ENCODE assay signal across 8 mouse cellular contexts in the genomic region with DNA sequence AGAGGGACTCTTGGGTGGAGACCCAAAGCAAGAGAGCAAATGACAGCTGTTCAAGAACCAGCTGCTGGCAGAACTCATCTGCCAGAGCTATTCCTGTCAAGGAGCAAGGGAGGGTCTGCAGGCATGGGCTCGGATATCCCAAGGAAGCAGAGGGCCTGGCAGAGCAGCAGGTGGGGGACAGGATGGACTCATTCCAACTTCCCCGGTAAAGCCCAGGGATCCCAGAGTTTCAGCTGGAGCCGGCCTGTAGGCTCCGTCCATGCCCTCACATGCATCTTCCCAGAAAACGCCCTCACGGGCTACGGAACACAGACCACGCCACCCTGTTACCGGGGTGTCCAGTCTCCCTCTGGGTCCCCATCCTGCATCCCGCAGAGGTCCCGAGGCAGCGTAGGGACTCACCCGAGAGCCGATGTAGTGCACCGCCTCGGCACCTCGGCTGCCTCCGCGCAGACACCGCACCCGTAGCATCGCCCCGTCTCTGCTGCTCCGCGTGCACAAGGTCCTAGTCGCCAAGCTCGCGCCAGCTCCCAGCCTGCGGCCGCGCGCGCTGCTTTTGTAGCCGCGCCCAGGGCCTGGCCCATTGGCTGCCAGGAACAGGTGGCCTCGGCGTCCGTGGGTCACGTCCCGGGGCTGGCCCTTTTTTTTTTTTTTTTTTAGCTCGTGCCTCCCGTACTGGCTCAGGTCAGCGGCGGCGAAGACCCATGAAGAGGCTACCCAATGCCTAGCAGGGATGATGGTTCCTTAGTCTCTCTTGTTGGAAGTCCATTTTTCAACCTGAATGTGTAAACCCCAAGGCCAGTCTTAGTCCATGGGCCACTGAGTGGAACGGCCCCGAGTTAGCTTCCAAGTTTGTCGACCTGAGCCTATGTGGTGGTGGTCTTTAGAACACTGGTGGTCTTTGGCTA. TPM values are rescaled to one million over a fixed set of nuclear protein-coding genes. Genes with fewer than 3 reads are reported as not detected.
DNase-seq lines count a peak whose midpoint lies in the region; ATAC-seq and TF ChIP-seq lines count a peak whose summit lies in the region.

A gene (minus strand): TSS at position 558 of the 908 bp plus-strand sequence.

- 3% methylated on average over 48 of the region's 48 CpGs for WGBS in embryonic facial prominence, embryonic 15.5 days
- 4% methylated on average over 48 of the region's 48 CpGs for WGBS in kidney, adult 2 months
- 3% methylated on average over 47 of the region's 48 CpGs for WGBS in limb, embryonic 12.5 days
- 4% methylated on average over 48 of the region's 48 CpGs for WGBS in midbrain, embryonic 12.5 days

- no peaks in the 10 kb centered on the region for H3K36me3 ChIP-seq in embryonic facial prominence, embryonic 15.5 days
- no peaks in the 10 kb centered on the region; the same call in 1 of the 2 replicates for H3K36me3 ChIP-seq in kidney, adult 2 months (ENCODE audit: control insufficient read depth, insufficient read depth, low read length)
- no peaks in the 10 kb centered on the region for H3K36me3 ChIP-seq in limb, embryonic 12.5 days
- no peaks in the 10 kb centered on the region for H3K36me3 ChIP-seq in midbrain, embryonic 12.5 days

- peaks cover 9% of the 10 kb centered on the region for H3K4me1 ChIP-seq in embryonic facial prominence, embryonic 15.5 days
- peaks cover 2% of the 10 kb centered on the region; the same call in 1 of the 2 replicates for H3K4me1 ChIP-seq in kidney, adult 2 months (ENCODE audit: control insufficient read depth, insufficient read depth, low read length)
- H3K4me1 ChIP-seq in limb, embryonic 12.5 days (replicated peaks), result 0 out of 2 replicates have a peak, but pooled peaks cover 6% of the 10 kb centered on the region
- no peaks in the 10 kb centered on the region; the same call in 1 of the 2 replicates for H3K4me1 ChIP-seq in midbrain, embryonic 12.5 days

- peak within 1 kb of the TSS; percentile 58; the same call in 1 of the 2 replicates for H3K27ac ChIP-seq in embryonic facial prominence, embryonic 15.5 days (replicated peaks)
- peak within 1 kb of the TSS; percentile 70 for H3K27ac ChIP-seq in kidney, adult 2 months (ENCODE audit: insufficient read depth, low read depth, low read length)
- no peak within 1 kb of the TSS for H3K27ac ChIP-seq in limb, embryonic 12.5 days
- H3K27ac ChIP-seq in midbrain, embryonic 12.5 days (replicated peaks), result no peak within 1 kb of the TSS

- TF ChIP-seq CTCF in kidney, adult 2 months (conservative IDR thresholded peaks at IDR 0.05; ENCODE audit: insufficient read depth, insufficient read length, low read depth, low read length), result no peak

- TF ChIP-seq POLR2A in kidney, adult 2 months (IDR thresholded peaks at IDR 0.05; ENCODE audit: low read depth, low read length), result no peak

- 0 out of 2 replicates have a peak within 1 kb of the TSS, but pooled peaks have one; percentile 31 for H3K9ac ChIP-seq in embryonic facial prominence, embryonic 15.5 days
- peak within 1 kb of the TSS; percentile 64 for H3K9ac ChIP-seq in limb, embryonic 12.5 days (replicated peaks)
- peak within 1 kb of the TSS; percentile 69 for H3K9ac ChIP-seq in midbrain, embryonic 12.5 days (replicated peaks)

- peak within 1 kb of the TSS; percentile 47 for H3K4me3 ChIP-seq in embryonic facial prominence, embryonic 15.5 days (replicated peaks)
- H3K4me3 ChIP-seq in kidney, adult 2 months (ENCODE audit: insufficient read depth, low read depth, low read length), result peak within 1 kb of the TSS; percentile 71
- peak within 1 kb of the TSS; percentile 50 for H3K4me3 ChIP-seq in limb, embryonic 12.5 days (replicated peaks)
- H3K4me3 ChIP-seq in midbrain, embryonic 12.5 days, result peak within 1 kb of the TSS; percentile 52

- peaks cover 11% of the 10 kb centered on the region; the same call in 1 of the 2 replicates for H3K27me3 ChIP-seq in embryonic facial prominence, embryonic 15.5 days
- no peaks in the 10 kb centered on the region for H3K27me3 ChIP-seq in kidney, adult 2 months (replicated peaks; ENCODE audit: control insufficient read depth, insufficient read depth, low read length)
- peaks cover 22% of the 10 kb centered on the region for H3K27me3 ChIP-seq in limb, embryonic 12.5 days
- H3K27me3 ChIP-seq in midbrain, embryonic 12.5 days, result peaks cover 6% of the 10 kb centered on the region; the same call in 1 of the 2 replicates

- H3K9me3 ChIP-seq in embryonic facial prominence, embryonic 15.5 days (replicated peaks), result no peaks in the 10 kb centered on the region
- H3K9me3 ChIP-seq in limb, embryonic 12.5 days, result no peaks in the 10 kb centered on the region
- no peaks in the 10 kb centered on the region for H3K9me3 ChIP-seq in midbrain, embryonic 12.5 days

- peak; percentile 79 for ATAC-seq in embryonic facial prominence, embryonic 15.5 days (ENCODE audit: insufficient number of reproducible peaks, low FRiP score, low TSS enrichment, low read depth)
- peak; percentile 88 for ATAC-seq in limb, embryonic 12.5 days (ENCODE audit: insufficient number of reproducible peaks, insufficient read depth, low FRiP score, low TSS enrichment, low read depth)
- ATAC-seq in midbrain, embryonic 12.5 days (ENCODE audit: low FRiP score, low read depth), result peak; percentile 99

- H3K4me2 ChIP-seq in embryonic facial prominence, embryonic 15.5 days (replicated peaks), result peak within 1 kb of the TSS; percentile 91
- peak within 1 kb of the TSS; percentile 88 for H3K4me2 ChIP-seq in limb, embryonic 12.5 days
- peak within 1 kb of the TSS; percentile 74 for H3K4me2 ChIP-seq in midbrain, embryonic 12.5 days (replicated peaks)

- peak; percentile 85 for DNase-seq in layer of hippocampus, adult 11-12 months (ENCODE audit: low spot score)
- no peak for DNase-seq in layer of hippocampus, adult 9-10 months (ENCODE audit: low spot score)
- DNase-seq in heart, adult 8-10 months (ENCODE audit: low spot score), result peak; percentile 49
- DNase-seq in kidney, adult 2 months, result peak; percentile 84
- DNase-seq in skeletal muscle tissue, adult 2 months (ENCODE audit: low read depth, low spot score), result peak; percentile 42

RNA-seq across cellular contexts. Expression of the gene that starts here (rescaled TPM):
- polyA plus RNA-seq in embryonic facial prominence, embryonic 15.5 days (2015; fragmentation: Nextera tagmentation; extraction: Ambion mirVana), result 42.3 and 48.4 TPM in 2 replicates
- total RNA-seq in heart, adult 8-10 months (2022), result 1 to 10 TPM; 2.4 to 3.9 (median 2.6) TPM
- 1,128 and 1,147 TPM in 2 replicates for polyA plus RNA-seq in kidney, adult 2 months (2012; rRNA removed)
- 19.6 and 20.5 TPM in 2 replicates for polyA plus RNA-seq in limb, embryonic 12.5 days (2016; fragmentation: Nextera tagmentation; extraction: Ambion mirVana)
- polyA plus RNA-seq in midbrain, embryonic 12.5 days (2016; fragmentation: Nextera tagmentation; extraction: Ambion mirVana), result 23.3 and 23.8 TPM in 2 replicates

Comparison
In these comparisons a context has a peak if more than half of its experiments do, and no peak if none do; other contexts are left out.
1. RNA of the gene that starts here (polyA plus RNA-seq): 1,128 to 1,147 TPM in kidney, adult 2 months; 42.3 to 48.4 TPM in embryonic facial prominence, embryonic 15.5 days, 23.3 to 23.8 TPM in midbrain, embryonic 12.5 days and 19.6 to 20.5 TPM in limb, embryonic 12.5 days; every median in the first group is over 10 times any median in the second.
2. H3K27ac ChIP-seq: peak in embryonic facial prominence, embryonic 15.5 days (single experiment) and kidney, adult 2 months (single experiment); none in limb, embryonic 12.5 days (single experiment) and midbrain, embryonic 12.5 days (single experiment).
3. Peak in every context shown above with its lines, with median percentiles within 50 percentile points of each other: ATAC-seq, H3K4me2 ChIP-seq, H3K4me3 ChIP-seq and H3K9ac ChIP-seq.